Mouse (Mus musculus) ES-E14 (cell line): Measurements from ENCODE around the gene Ptpn5. TPM values are rescaled to one million over a fixed set of nuclear protein-coding genes. Genes with fewer than 3 reads are reported as not detected.

Experiments used
- DNase-seq: peaks from one replicate; pipeline ENCODE4 v3.0.0-alpha.2; 2013; ENCODE audit warnings: low read depth, low spot score
- H3K27ac ChIP-seq: 2 replicates; pipeline ENCODE4 v1.5.1; 2012; ENCODE audit warnings: low read depth, mild to moderate bottlenecking, low read length, moderate library complexity, mixed read lengths; ENCODE audit not compliant: poor library complexity, insufficient read depth, severe bottlenecking
- H3K36me3 ChIP-seq: 2 replicates; pipeline ENCODE4 v1.6.1; 2012; ENCODE audit warnings: mild to moderate bottlenecking, low read length, moderate library complexity, mixed read lengths; ENCODE audit not compliant: control insufficient read depth, poor library complexity, insufficient read depth, severe bottlenecking
- H3K4me1 ChIP-seq, 2 experiments: fragments of 150-350 bp in 1 of 2; sonication (generic) in 1 of 2; 2 replicates each; pipeline ENCODE4 v1.6.1; 2012; ENCODE audit warnings: low read length in 2 of 2, mild to moderate bottlenecking in 1 of 2, mixed read lengths in 1 of 2; ENCODE audit not compliant: control insufficient read depth in 2 of 2, insufficient read depth in 2 of 2, poor library complexity in 1 of 2
- H3K4me3 ChIP-seq, 2 experiments: fragments of 150-350 bp in 1 of 2; sonication (generic) in 1 of 2; 2 replicates each; pipeline ENCODE4 v1.5.1; 2012; ENCODE audit warnings: low read length in 2 of 2, low read depth in 1 of 2, mild to moderate bottlenecking in 1 of 2, mixed read lengths in 1 of 2; ENCODE audit not compliant: insufficient read depth in 1 of 2, poor library complexity in 1 of 2, severe bottlenecking in 1 of 2
- H3K9ac ChIP-seq: 2 replicates; pipeline ENCODE4 v1.6.1; 2012; ENCODE audit warnings: low read depth, mild to moderate bottlenecking, low read length, mixed read lengths; ENCODE audit not compliant: poor library complexity, insufficient read depth, severe bottlenecking
- H3K9me3 ChIP-seq: fragments of 150-350 bp; sonication (generic); 2 replicates; pipeline ENCODE4 v1.6.1; 2012; ENCODE audit warnings: low read depth, mild to moderate bottlenecking, low read length; ENCODE audit not compliant: control insufficient read depth, insufficient read depth
- CHD2 ChIP-seq: IDR thresholded peaks from 2 replicates; pipeline ENCODE4 v1.6.1; 2014; ENCODE audit warnings: mild to moderate bottlenecking, low read depth, low read length, inconsistent platforms
- HCFC1 ChIP-seq: IDR thresholded peaks from 2 replicates; pipeline ENCODE4 v1.6.1; 2012; ENCODE audit warnings: low read length, inconsistent platforms, borderline replicate concordance; ENCODE audit not compliant: insufficient read depth
- MAFK ChIP-seq: IDR thresholded peaks from 2 replicates; pipeline ENCODE4 v1.6.1; 2014; ENCODE audit warnings: mild to moderate bottlenecking, low read depth, low read length, inconsistent platforms; ENCODE audit not compliant: insufficient read depth
- ZC3H11A ChIP-seq: IDR thresholded peaks from 2 replicates; pipeline ENCODE4 v1.6.1; 2012; ENCODE audit warnings: low read depth, mild to moderate bottlenecking, inconsistent platforms, low read length, borderline replicate concordance
- ZNF384 ChIP-seq: IDR thresholded peaks from 2 replicates; pipeline ENCODE4 v1.6.1; 2012; ENCODE audit warnings: low read depth, low read length, inconsistent platforms
- in situ Hi-C, 2 experiments: fragments of 600-800 bp; cut with MboI; formaldehyde crosslinking; loops; one replicate each; pipeline ENCODE4 v1.15.1; 2025; ENCODE audit warnings: low sequenced_read_pairs in 2 of 2, inconsistent platforms in 1 of 2; ENCODE audit not compliant: unreplicated experiment in 2 of 2
- total RNA-seq: library from RNA; depleted of rRNA; stranded (reverse); fragments of 300-350 nt; gene quantifications from 2 replicates; pipeline ENCODE4 v1.2.3, GENCODE M21; 2012; rRNA removed

Ptpn5 gene
- total RNA-seq, 1 experiment, result 0.36 TPM

- Histone ChIP-seq H3K27ac (no peak overlapping the region), H3K9ac (no peak overlapping the region), H3K9me3 (no peaks in the 10 kb centered on the region), H3K36me3 (no peaks in the 10 kb centered on the region), H3K4me3 (no peak overlapping the region), H3K4me1 (no peaks in the 10 kb centered on the region)
- DNase-seq, result no peak
- in situ Hi-C loops, result loop anchor here in 1 of 2 experiments (10.0 kb wide), 1 partner anchor 109 kb away; no protein-coding TSS in a partner anchor
- TF ChIP-seq ZNF384 (no peak), CHD2 (no peak), MAFK (no peak), HCFC1 (no peak), ZC3H11A (no peak)
Observed at GRCm38 (mm10) chr7:47035426-47035825, 98.1 kb downstream of the Ptpn5 start.

DNA sequence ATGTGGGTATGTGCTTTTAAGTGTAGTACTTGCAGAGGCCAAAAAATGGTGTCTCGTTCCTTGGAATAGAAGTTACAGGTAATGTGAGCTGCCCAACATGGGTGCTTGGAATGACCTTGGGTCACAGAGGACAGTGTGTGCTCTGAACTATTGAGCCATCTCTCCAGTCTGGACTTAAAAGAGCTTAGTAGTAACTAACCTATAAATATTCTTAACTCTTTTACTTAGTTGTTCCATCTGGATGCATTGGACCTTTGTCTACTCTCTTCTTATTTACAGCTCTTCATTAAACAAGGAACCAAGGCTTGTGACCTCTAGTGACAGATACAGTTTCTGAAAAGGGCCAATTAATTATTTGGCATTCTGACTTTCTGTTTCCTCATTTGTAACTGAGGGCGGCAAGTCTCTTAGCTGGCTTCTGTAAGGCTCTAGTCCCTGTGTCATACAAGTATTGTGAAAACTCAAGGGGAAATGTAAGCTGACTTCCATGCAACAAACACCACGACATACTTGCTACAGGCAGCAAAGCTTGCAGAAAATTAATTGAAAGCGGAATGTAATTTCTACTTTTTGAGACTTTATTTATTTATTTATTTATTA is 98.6 kb downstream of the Ptpn5 start:
- no peak overlapping the region for H3K27ac ChIP-seq
- H3K4me3 ChIP-seq, result no peak overlapping the region
- H3K4me1 ChIP-seq, result no peaks in the 10 kb centered on the region
- in situ Hi-C loops, result loop anchor here in 1 of 2 experiments (10.0 kb wide), 1 partner anchor 110 kb away; no protein-coding TSS in a partner anchor
- TF ChIP-seq MAFK (no peak), ZNF384 (no peak), CHD2 (no peak), ZC3H11A (no peak), HCFC1 (no peak)
- H3K9me3 ChIP-seq, result no peaks in the 10 kb centered on the region
- no peak for DNase-seq
- H3K9ac ChIP-seq, result no peak overlapping the region
- no peaks in the 10 kb centered on the region for H3K36me3 ChIP-seq

GRCm38 (mm10) chr7:47031371-47031770 is 102.1 kb downstream of the Ptpn5 start:
- H3K9me3 ChIP-seq, result no peaks in the 10 kb centered on the region
- no peak for TF ChIP-seq ZNF384
- no peak for TF ChIP-seq CHD2
- no peak for TF ChIP-seq ZC3H11A
- TF ChIP-seq HCFC1, result no peak
- no peak for TF ChIP-seq MAFK
- no peak overlapping the region for H3K4me3 ChIP-seq
- no peaks in the 10 kb centered on the region for H3K36me3 ChIP-seq
- H3K9ac ChIP-seq, result no peak overlapping the region
- H3K27ac ChIP-seq, result no peak overlapping the region
- DNase-seq, result no peak
- in situ Hi-C loops, result loop anchor here in 1 of 2 experiments (10.0 kb wide), 1 partner anchor 113 kb away; no protein-coding TSS in a partner anchor
- no peaks in the 10 kb centered on the region for H3K4me1 ChIP-seq

GRCm38 (mm10) chr7:47030517-47031193 is 102.8 kb downstream of the Ptpn5 start:
- no peak for DNase-seq
- no peak for TF ChIP-seq CHD2
- TF ChIP-seq ZNF384, result no peak
- TF ChIP-seq MAFK, result no peak
- TF ChIP-seq HCFC1, result no peak
- TF ChIP-seq ZC3H11A, result no peak
- H3K36me3 ChIP-seq, result no peaks in the 10 kb centered on the region
- H3K27ac ChIP-seq, result no peak overlapping the region
- H3K4me1 ChIP-seq, result no peaks in the 10 kb centered on the region
- H3K9ac ChIP-seq, result no peak overlapping the region
- no peak overlapping the region for H3K4me3 ChIP-seq
- in situ Hi-C loops, result loop anchor here in 1 of 2 experiments (10.0 kb wide), 1 partner anchor 114 kb away; no protein-coding TSS in a partner anchor
- H3K9me3 ChIP-seq, result no peaks in the 10 kb centered on the region

Other genes starting within 250 kb of the Ptpn5 start
- 44.9 and 54.3 TPM in 2 replicates for gene Tsg101, start 213.7 kb downstream of the Ptpn5 start, total RNA-seq
- gene Uevld, start 175.2 kb downstream of the Ptpn5 start, total RNA-seq, result 6.6 and 10.3 TPM in 2 replicates
- gene Gm9999, start 150.1 kb downstream of the Ptpn5 start, total RNA-seq, result not detected in 2 replicates
- gene Spty2d1, start 125.3 kb downstream of the Ptpn5 start, total RNA-seq, result 7.1 and 10.6 TPM in 2 replicates
- gene Tmem86a, start 83.1 kb downstream of the Ptpn5 start, total RNA-seq, result 1.1 and 2.1 TPM in 2 replicates
- gene Mrgpra6, start 71.2 kb upstream of the Ptpn5 start, total RNA-seq, result not detected in 2 replicates
- not detected in 2 replicates for gene Mrgpra9, start 119.2 kb upstream of the Ptpn5 start, total RNA-seq
- gene Mrgpra1, start 220.6 kb upstream of the Ptpn5 start, total RNA-seq, result not detected in 2 replicates